ENCODE assay signal across 8 mouse cellular contexts in genomic region chr11:98933151-98933550, GRCm38 (mm10). TPM values are rescaled to one million over a fixed set of nuclear protein-coding genes. Genes with fewer than 3 reads are reported as not detected.
A peak's percentile ranks its signal among the peaks of the same experiment; 100 is the strongest.
DNase-seq lines count a peak whose midpoint lies in the region; ATAC-seq and TF ChIP-seq lines count a peak whose summit lies in the region.

No protein-coding gene starts in this region.

- H3K9ac ChIP-seq in intestine, embryonic 15.5 days: no peak overlapping the region
- no peak overlapping the region for H3K9ac ChIP-seq in lung, embryonic 14.5 days

- ATAC-seq in intestine, embryonic 15.5 days: no peak
- no peak for ATAC-seq in lung, embryonic 14.5 days (ENCODE audit: insufficient read depth)

- H3K36me3 ChIP-seq in intestine, embryonic 15.5 days: no peaks in the 10 kb centered on the region
- H3K36me3 ChIP-seq in lung, embryonic 14.5 days (ENCODE audit: insufficient read depth): no peaks in the 10 kb centered on the region

- H3K27me3 ChIP-seq in intestine, embryonic 15.5 days (replicated peaks): no peaks in the 10 kb centered on the region
- H3K27me3 ChIP-seq in lung, embryonic 14.5 days (ENCODE audit: insufficient read depth, low read length): no peaks in the 10 kb centered on the region

- peaks cover 80% of the 10 kb centered on the region for H3K4me1 ChIP-seq in intestine, embryonic 15.5 days (replicated peaks)
- peaks cover 63% of the 10 kb centered on the region for H3K4me1 ChIP-seq in lung, embryonic 14.5 days (ENCODE audit: insufficient read depth)

- WGBS in intestine, embryonic 15.5 days: 46% methylated on average over 9 of the region's 9 CpGs
- WGBS in lung, embryonic 14.5 days: 29% methylated on average over 9 of the region's 9 CpGs

- peak; percentile 83 for DNase-seq in right cerebral cortex, adult 18-20 months
- DNase-seq in right cerebral cortex, postnatal 36 days (ENCODE audit: low spot score in 2 of 2): no peak
- DNase-seq in adrenal gland, postnatal 25 days: peak; percentile 97
- DNase-seq in gastrocnemius, adult 8-10 months (ENCODE audit: low spot score in 2 of 2): peak; percentile 69 to 78
- peak; percentile 68 for DNase-seq in lung, embryonic 14.5 days
- DNase-seq in right cerebral cortex, postnatal 25 days: peak; percentile 74
- DNase-seq in yolk sac, embryonic 10.5 days (ENCODE audit: low spot score): no peak

- H3K27ac ChIP-seq in intestine, embryonic 15.5 days: no peak overlapping the region
- H3K27ac ChIP-seq in lung, embryonic 14.5 days (ENCODE audit: low read depth): peak overlapping the region; percentile 68; the same call in 1 of the 2 replicates

- H3K4me2 ChIP-seq in intestine, embryonic 15.5 days (replicated peaks): peak overlapping the region; percentile 59
- peak overlapping the region; percentile 91 for H3K4me2 ChIP-seq in lung, embryonic 14.5 days

- peak; percentile 73 for TF ChIP-seq CTCF in lung, embryonic 14.5 days (IDR thresholded peaks at IDR 0.05; ENCODE audit: low read depth)

- H3K9me3 ChIP-seq in intestine, embryonic 15.5 days: no peaks in the 10 kb centered on the region
- H3K9me3 ChIP-seq in lung, embryonic 14.5 days (ENCODE audit: low read depth, low read length): no peaks in the 10 kb centered on the region

- H3K4me3 ChIP-seq in intestine, embryonic 15.5 days (replicated peaks): no peak overlapping the region
- H3K4me3 ChIP-seq in lung, embryonic 14.5 days (ENCODE audit: low read depth, low read length): peak overlapping the region; percentile 5; the same call in 1 of the 2 replicates

RNA-seq across cellular contexts. Expression of gene Rara, which starts 5.5 kb away (rescaled TPM):
- 21.8 and 27.7 TPM in 2 replicates for total RNA-seq in adrenal gland, postnatal 25 days (2021)
- 10 to 100 TPM in 2 of 4 experiments, 1 to 10 TPM in 2; 8.3 to 11.7 (median 9.5) TPM for total RNA-seq in gastrocnemius, adult 8-10 months (2022)
- polyA plus RNA-seq in intestine, embryonic 15.5 days (2015; fragmentation: Nextera tagmentation; extraction: Ambion mirVana): 30.7 and 31.5 TPM in 2 replicates
- polyA plus RNA-seq in lung, embryonic 14.5 days (2014; fragmentation: Nextera tagmentation; extraction: Ambion mirVana): 43.2 and 45.3 TPM in 2 replicates

RNA-seq across cellular contexts. Expression of gene Cdc6, which starts 25.6 kb away (rescaled TPM):
- total RNA-seq in adrenal gland, postnatal 25 days (2021): 1.7 and 4.3 TPM in 2 replicates
- under 1 TPM in 2 of 4 experiments, not detected in 2; 0.07 to 0.13 TPM for total RNA-seq in gastrocnemius, adult 8-10 months (2022)
- 24.0 and 26.7 TPM in 2 replicates for polyA plus RNA-seq in intestine, embryonic 15.5 days (2015; fragmentation: Nextera tagmentation; extraction: Ambion mirVana)
- polyA plus RNA-seq in lung, embryonic 14.5 days (2014; fragmentation: Nextera tagmentation; extraction: Ambion mirVana): 47.0 and 48.1 TPM in 2 replicates

RNA-seq across cellular contexts. Expression of gene Gjd3, which starts 49.7 kb away (rescaled TPM):
- total RNA-seq in adrenal gland, postnatal 25 days (2021): not detected in 2 replicates
- total RNA-seq in gastrocnemius, adult 8-10 months (2022): not detected
- 0.20 and 0.35 TPM in 2 replicates for polyA plus RNA-seq in intestine, embryonic 15.5 days (2015; fragmentation: Nextera tagmentation; extraction: Ambion mirVana)
- 0.31 TPM in 1 of 2 replicates, not detected in the other for polyA plus RNA-seq in lung, embryonic 14.5 days (2014; fragmentation: Nextera tagmentation; extraction: Ambion mirVana)

Comparison
In these comparisons a context has a peak if more than half of its experiments do, and no peak if none do; other contexts are left out.
1. DNase-seq: peak in right cerebral cortex, adult 18-20 months (single experiment), adrenal gland, postnatal 25 days (single experiment), gastrocnemius, adult 8-10 months (2 of 2), lung, embryonic 14.5 days (single experiment) and right cerebral cortex, postnatal 25 days (single experiment); none in right cerebral cortex, postnatal 36 days (0 of 2) and yolk sac, embryonic 10.5 days (single experiment).